Mouse (Mus musculus) left cerebral cortex, postnatal 4 days (tissue): ENCODE measurements around the gene Pdcd6ip. TPM values are rescaled to one million over a fixed set of nuclear protein-coding genes. Genes with fewer than 3 reads are reported as not detected.
"Not testable (repeated sequence)": the region's sequence is repeated elsewhere in the genome, so short reads cannot be mapped to it uniquely, and the experiment has no call there.

Experiments
- DNase-seq: peaks from one replicate; pipeline ENCODE4 v3.0.0-alpha.2; 2022
- intact Hi-C: fragments of 180-260 bp; cut with DNase I; formaldehyde crosslinking; loops from one replicate; pipeline ENCODE4 v1.15.1; 2025
- total RNA-seq, 2 experiments: library from RNA; stranded (reverse); gene quantifications; 2 replicates each; pipeline ENCODE4 v1.2.3; 2021

Pdcd6ip gene
- 10 to 100 TPM; 55.5 to 60.4 TPM for total RNA-seq

GRCm38 (mm10) chr9:113707481-113708360 lies at the start of gene Pdcd6ip:
TSS of gene Pdcd6ip (minus strand) at chr9:113708259.
- intact Hi-C loops: no loop called here

GRCm38 (mm10) chr9:113755888-113756719 lies 48.0 kb upstream of the Pdcd6ip start:
- no peak for DNase-seq
- intact Hi-C loops: no loop called here

More at GRCm38 (mm10) chr9:113707481-113708360, at the start of gene Pdcd6ip:
- DNase-seq: peak; percentile 94

- no peak for DNase-seq
- intact Hi-C loops: no loop called here
Measured at GRCm38 (mm10) chr9:113749356-113749755, 41.3 kb upstream of the Pdcd6ip start.

GRCm38 (mm10) chr9:113743291-113743690 lies 35.2 kb upstream of the Pdcd6ip start:
- intact Hi-C loops: loop anchor here (5.0 kb wide), 3 partner anchors 84 to 169 kb away; no protein-coding TSS in a partner anchor
- no peak for DNase-seq

- intact Hi-C loops: loop anchor here (5.0 kb wide), 3 partner anchors 85 to 170 kb away; no protein-coding TSS in a partner anchor
- peak; percentile 13 for DNase-seq
Measured at GRCm38 (mm10) chr9:113742361-113742794, 34.3 kb upstream of the Pdcd6ip start.

GRCm38 (mm10) chr9:113741637-113742137 lies 33.6 kb upstream of the Pdcd6ip start:
- intact Hi-C loops: loop anchor here (5.0 kb wide), 3 partner anchors 86 to 171 kb away; no protein-coding TSS in a partner anchor
- DNase-seq: peak; percentile 58

- intact Hi-C loops: loop anchor here (5.0 kb wide), 3 partner anchors 86 to 171 kb away; no protein-coding TSS in a partner anchor
- peak; percentile 67 for DNase-seq
Measured at GRCm38 (mm10) chr9:113741108-113741636, 33.1 kb upstream of the Pdcd6ip start, which contains the start of gene Clasp2. TSS of gene Clasp2 (plus strand) at chr9:113741473.

- intact Hi-C loops: no loop called here
Measured at GRCm38 (mm10) chr9:113738941-113739340, 30.9 kb upstream of the Pdcd6ip start.

GRCm38 (mm10) chr9:113738021-113738420 lies 30.0 kb upstream of the Pdcd6ip start:
- intact Hi-C loops: no loop called here
- peak; percentile 44 for DNase-seq

More at GRCm38 (mm10) chr9:113738941-113739340, 30.9 kb upstream of the Pdcd6ip start:
- DNase-seq: no peak

GRCm38 (mm10) chr9:113735920-113736319 lies 27.9 kb upstream of the Pdcd6ip start:
- intact Hi-C loops: no loop called here
- DNase-seq: no peak

GRCm38 (mm10) chr9:113731540-113731939 lies 23.5 kb upstream of the Pdcd6ip start:
- intact Hi-C loops: no loop called here
- no peak for DNase-seq

GRCm38 (mm10) chr9:113726991-113727680 lies 19.1 kb upstream of the Pdcd6ip start:
- intact Hi-C loops: no loop called here
- no peak for DNase-seq

- intact Hi-C loops: no loop called here
- DNase-seq: no peak
Measured at GRCm38 (mm10) chr9:113726131-113726530, 18.1 kb upstream of the Pdcd6ip start.

- DNase-seq, intact Hi-C loops: not testable (repeated sequence)
Measured at GRCm38 (mm10) chr9:113725609-113726008, 17.6 kb upstream of the Pdcd6ip start.

GRCm38 (mm10) chr9:113724646-113725045 lies 16.6 kb upstream of the Pdcd6ip start:
- intact Hi-C loops: no loop called here
- no peak for DNase-seq

GRCm38 (mm10) chr9:113719063-113719462 lies 11.0 kb upstream of the Pdcd6ip start:
- intact Hi-C loops: no loop called here

GRCm38 (mm10) chr9:113710871-113711270 lies 2.8 kb upstream of the Pdcd6ip start:
- DNase-seq: no peak
- intact Hi-C loops: no loop called here

More at GRCm38 (mm10) chr9:113719063-113719462, 11.0 kb upstream of the Pdcd6ip start:
- peak; percentile 36 for DNase-seq

- intact Hi-C loops: no loop called here
- no peak for DNase-seq
Measured at GRCm38 (mm10) chr9:113708361-113709280, 562 bp upstream of the Pdcd6ip start.

- intact Hi-C loops: no loop called here
- DNase-seq: no peak
Measured at GRCm38 (mm10) chr9:113706841-113707240, 1.2 kb downstream of the Pdcd6ip start.
